Mouse (Mus musculus) adrenal gland, postnatal 0 days (tissue): ENCODE measurements around the gene Bsnd. TPM values are rescaled to one million over a fixed set of nuclear protein-coding genes. Genes with fewer than 3 reads are reported as not detected.

Source experiments
- polyA plus RNA-seq: library from polyadenylated mRNA; unstranded; fragments of >200 nt; fragmentation: Nextera tagmentation; extraction: Ambion mirVana; gene quantifications from 2 replicates; pipeline ENCODE4 v1.2.1, GENCODE M21; 2015

Gene Bsnd
- polyA plus RNA-seq: 0.10 and 0.39 TPM in 2 replicates

GRCm38 (mm10) chr4:106492116-106492515 is at the start of gene Bsnd:
Gene Bsnd (minus strand): TSS chr4:106492283.

Other genes starting within 250 kb of the Bsnd start
- gene Usp24, start 176.1 kb downstream of the Bsnd start, polyA plus RNA-seq: 7.8 and 9.3 TPM in 2 replicates
- gene Pcsk9, start 28.0 kb downstream of the Bsnd start, polyA plus RNA-seq: 0.91 and 0.93 TPM in 2 replicates
- gene Dhcr24, start 68.8 kb upstream of the Bsnd start, polyA plus RNA-seq: 2.5 and 3.0 TPM in 2 replicates
- not detected in 2 replicates for gene Lexm, start 125.0 kb upstream of the Bsnd start, polyA plus RNA-seq
- gene Ttc22, start 130.1 kb upstream of the Bsnd start, polyA plus RNA-seq: 0.84 and 1.1 TPM in 2 replicates
- 5.9 and 9.5 TPM in 2 replicates for gene Pars2, start 158.8 kb upstream of the Bsnd start, polyA plus RNA-seq
- 45.9 and 47.9 TPM in 2 replicates for gene Ttc4, start 186.7 kb upstream of the Bsnd start, polyA plus RNA-seq
- gene Mroh7, start 238.6 kb upstream of the Bsnd start, polyA plus RNA-seq: 0.58 and 0.65 TPM in 2 replicates
- 0.24 and 0.32 TPM in 2 replicates for gene Fam151a, start 241.6 kb upstream of the Bsnd start, polyA plus RNA-seq